ENCODE assay signal across 8 mouse cellular contexts in the genomic region with DNA sequence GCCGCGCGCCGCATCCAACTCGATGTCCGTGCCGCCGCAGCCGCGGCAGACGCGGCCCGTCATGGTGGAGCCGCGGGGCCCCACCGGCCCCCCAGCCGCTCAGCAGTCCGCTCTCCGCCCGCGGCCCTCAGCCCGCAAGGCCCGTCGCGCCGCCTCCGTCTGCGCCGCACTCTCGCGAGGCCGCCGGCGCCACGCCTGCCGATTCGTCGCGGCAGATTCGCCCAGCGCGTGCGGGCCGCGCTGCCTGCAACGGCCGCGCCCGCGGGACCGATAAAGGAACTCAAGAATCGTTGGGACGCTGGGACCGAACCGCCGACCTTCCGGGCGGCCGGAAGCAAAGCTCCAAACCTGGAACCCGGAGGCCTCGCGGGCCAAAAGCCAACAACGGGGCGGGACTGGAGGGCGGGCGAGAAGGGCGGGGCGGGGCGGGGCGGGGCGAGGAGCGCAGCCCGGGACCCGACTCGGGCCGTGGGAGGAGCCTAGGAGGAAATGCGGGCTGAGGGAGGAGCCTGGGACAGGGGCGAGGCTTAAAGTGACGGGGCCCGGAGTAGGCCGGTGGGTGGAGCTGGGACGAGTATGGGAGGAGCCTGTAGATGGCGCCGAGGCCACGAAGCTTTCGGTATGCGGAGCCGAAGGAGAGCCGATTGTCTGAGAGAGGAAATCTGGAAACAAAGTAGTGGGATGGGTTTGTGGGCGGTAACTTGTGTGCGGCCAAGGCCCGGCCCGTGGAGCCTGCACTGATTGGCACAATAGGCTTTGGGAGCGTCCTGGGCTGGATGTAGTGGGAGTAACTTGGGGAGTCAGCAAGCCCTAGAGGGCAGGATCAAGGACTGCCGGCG. TPM values are rescaled to one million over a fixed set of nuclear protein-coding genes. Genes with fewer than 3 reads are reported as not detected.
DNase-seq lines count a peak whose midpoint lies in the region; ATAC-seq lines count a peak whose summit lies in the region.

A gene (minus strand): TSS at position 411 of the 839 bp plus-strand sequence.

- peak; percentile 96 for ATAC-seq in inflammation-experienced regulatory T-cells, adult 6 months
- ATAC-seq in megakaryocyte-erythroid progenitor cell, adult 5-6 weeks (replicated peaks; ENCODE audit: low FRiP score, low TSS enrichment, poor library complexity, severe bottlenecking): peak; percentile 90

- peak; percentile 98 for DNase-seq in adrenal gland, adult (ENCODE audit: inconsistent age in 2 of 2, low spot score in 1 of 2)
- peak; percentile 99 for DNase-seq in embryo, embryonic 10.5 days (ENCODE audit: low spot score)
- peak; percentile 97 for DNase-seq in gastrocnemius, postnatal 14 days
- DNase-seq in left cerebral cortex, postnatal 10 days (ENCODE audit: extremely low spot score in 1 of 2, low spot score in 2 of 2): peak; percentile 93 to 98
- DNase-seq in right cerebral cortex, postnatal 25 days: peak; percentile 93
- DNase-seq in urinary bladder, postnatal 4 days (ENCODE audit: low spot score in 2 of 2): peak; percentile 97 to 98

- intact Hi-C loops in gastrocnemius, postnatal 14 days (cut with DNase I; ENCODE audit: low total_unique reads): no loop called here
- intact Hi-C loops in left cerebral cortex, postnatal 10 days (cut with DNase I): no loop called here

RNA-seq across cellular contexts. Expression of the gene that starts here (rescaled TPM):
- total RNA-seq in gastrocnemius, postnatal 14 days (2021): 10 to 100 TPM; 21.4 to 22.7 TPM
- 10 to 100 TPM; 20.2 to 32.0 (median 30.5) TPM for polyA plus RNA-seq in inflammation-experienced regulatory T-cells, adult 6 months (2017; shearing (Covaris generic))
- 10 to 100 TPM; 53.8 to 54.2 TPM for total RNA-seq in left cerebral cortex, postnatal 10 days (2021)
- total RNA-seq in megakaryocyte-erythroid progenitor cell, adult 5-6 weeks (2014; fragmentation: Nextera tagmentation): 79.6 and 114 TPM in 2 replicates
- total RNA-seq in megakaryocyte-erythroid progenitor cell, adult 5-6 weeks (2017): 58.8 and 83.3 TPM in 2 replicates

Comparison
In these comparisons a context has a peak if more than half of its experiments do, and no peak if none do; other contexts are left out.
1. Peak in every context shown above with its lines: DNase-seq and ATAC-seq.